Mouse (Mus musculus) layer of hippocampus, adult 9-10 months (tissue): Measurements from ENCODE around the gene Ptger1.

Experiments used
- DNase-seq: peaks from one replicate; pipeline ENCODE4 v3.0.0; 2022; ENCODE audit warnings: low spot score

The Ptger1 gene

DNA sequence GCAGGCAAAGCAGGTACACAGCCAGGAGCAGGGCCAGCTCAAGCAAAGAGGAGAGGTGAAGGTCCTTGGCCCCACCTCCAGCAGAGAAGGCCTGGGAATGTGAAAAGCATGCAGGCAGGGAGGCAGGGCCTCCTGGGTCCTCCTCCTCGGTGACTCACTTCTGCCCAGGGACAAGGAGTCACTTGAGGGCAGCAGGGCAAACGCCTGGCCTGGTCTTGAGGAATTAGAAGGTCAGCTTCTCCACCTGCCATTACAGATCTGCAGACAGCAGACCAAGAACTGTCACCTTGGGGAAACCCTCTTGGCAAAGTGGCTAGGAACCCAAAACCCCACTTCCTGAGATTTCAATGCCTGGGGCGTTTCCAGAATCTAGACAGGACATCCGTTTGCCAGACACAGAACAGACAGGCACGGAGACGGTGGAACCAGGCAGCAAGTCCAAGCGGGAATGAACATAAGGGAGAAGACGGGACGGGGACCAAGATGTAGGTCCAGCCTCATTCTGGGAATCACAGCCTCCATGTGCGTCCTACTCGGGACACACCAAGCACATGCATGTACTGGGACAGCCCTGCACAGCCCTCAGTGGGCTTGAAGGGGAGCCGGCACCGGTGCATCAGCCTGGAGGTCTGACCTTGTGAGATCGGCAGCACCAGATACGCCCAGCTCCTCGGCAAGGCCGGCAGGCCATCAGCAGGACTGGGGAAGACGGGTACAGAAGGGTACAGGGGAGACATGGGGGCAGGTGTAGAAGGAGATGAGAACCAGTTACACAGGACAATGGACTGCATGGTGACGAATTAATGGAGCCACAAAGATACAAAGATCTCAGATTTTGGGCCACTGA is 31.1 kb downstream of the Ptger1 start:
- no peak for DNase-seq

- DNase-seq, result no peak
These were observed 31.8 kb downstream of the Ptger1 start for GRCm38 (mm10) chr8:83698291-83698660.

- DNase-seq, result no peak
These were observed 32.4 kb downstream of the Ptger1 start, which contains the start of gene Pkn1 for GRCm38 (mm10) chr8:83698661-83699453. TSS of gene Pkn1 (minus strand) at chr8:83699179.

DNA sequence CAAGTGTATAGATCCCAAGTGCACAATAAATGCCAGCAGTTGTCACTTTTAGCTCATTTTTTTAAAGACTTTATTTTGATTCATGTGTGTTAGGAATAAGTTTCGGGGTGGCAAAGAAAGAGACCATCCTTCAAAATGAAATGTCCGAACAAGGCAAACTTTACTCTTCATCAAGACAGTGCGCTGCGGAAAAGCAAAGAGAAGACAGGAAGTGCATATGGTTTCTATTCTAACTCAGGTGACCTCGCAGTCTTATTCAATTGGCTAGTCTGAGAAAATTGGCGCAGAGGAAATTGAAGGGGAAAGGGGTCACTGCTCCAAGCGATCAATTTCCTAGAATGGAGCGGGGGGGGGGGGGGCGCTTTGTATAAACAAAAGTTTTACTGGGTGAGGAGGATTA is 33.1 kb downstream of the Ptger1 start:
- DNase-seq, result no peak

DNA sequence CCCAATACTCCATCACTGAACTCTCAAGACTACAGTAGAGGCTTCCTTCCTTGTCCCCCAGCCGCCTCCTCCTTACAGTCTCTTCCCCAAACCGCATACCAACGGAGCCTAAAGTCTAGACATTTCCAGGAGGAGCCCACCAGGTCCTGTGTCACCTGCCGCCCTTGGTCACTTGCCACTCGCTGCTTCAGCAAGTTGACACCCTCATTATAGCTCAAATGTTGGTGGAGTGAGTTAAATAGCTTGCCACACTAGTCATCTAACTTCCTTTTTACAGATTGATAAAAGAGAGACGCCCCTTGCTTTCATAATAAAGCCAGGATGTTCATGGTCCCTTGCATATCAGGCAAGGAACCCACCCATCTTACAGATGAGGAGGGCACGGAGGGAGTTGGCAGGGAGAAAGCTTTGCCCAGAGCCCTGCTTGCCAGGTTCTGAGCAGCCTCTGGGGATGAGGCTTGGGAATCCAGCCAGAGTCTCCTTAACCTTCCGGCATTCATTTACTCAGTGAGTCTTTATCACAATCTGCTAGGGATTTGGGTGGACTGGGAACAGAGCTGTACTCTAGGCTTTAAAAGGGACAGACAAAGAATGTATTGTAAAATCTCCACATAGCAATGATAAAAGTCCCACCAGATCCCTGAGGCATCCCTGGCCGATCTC is 34.1 kb downstream of the Ptger1 start:
- no peak for DNase-seq

GRCm38 (mm10) chr8:83703426-83703825 is 36.9 kb downstream of the Ptger1 start:
- DNase-seq, result no peak

- no peak for DNase-seq
These were observed 39.9 kb downstream of the Ptger1 start for GRCm38 (mm10) chr8:83706411-83706810.

DNA sequence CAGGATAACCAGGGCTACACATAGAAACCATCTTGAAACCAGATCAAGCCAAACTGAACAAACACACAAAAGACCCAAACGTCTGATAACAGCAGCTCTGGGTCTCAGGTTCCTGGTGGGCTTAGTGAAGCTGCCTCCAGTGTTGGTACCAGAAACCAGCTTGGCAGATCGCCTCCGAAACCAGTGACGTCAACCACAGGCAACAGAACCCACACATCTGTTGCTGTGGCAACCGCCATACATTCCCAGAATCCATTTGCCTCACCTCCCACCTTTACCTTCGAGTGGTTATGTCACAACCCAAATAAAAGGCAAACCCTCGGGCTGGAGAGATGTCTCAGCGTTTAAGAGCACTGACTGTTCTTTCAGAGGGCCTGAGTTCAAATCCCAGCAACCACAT is 41.1 kb downstream of the Ptger1 start:
- no peak for DNase-seq

DNA sequence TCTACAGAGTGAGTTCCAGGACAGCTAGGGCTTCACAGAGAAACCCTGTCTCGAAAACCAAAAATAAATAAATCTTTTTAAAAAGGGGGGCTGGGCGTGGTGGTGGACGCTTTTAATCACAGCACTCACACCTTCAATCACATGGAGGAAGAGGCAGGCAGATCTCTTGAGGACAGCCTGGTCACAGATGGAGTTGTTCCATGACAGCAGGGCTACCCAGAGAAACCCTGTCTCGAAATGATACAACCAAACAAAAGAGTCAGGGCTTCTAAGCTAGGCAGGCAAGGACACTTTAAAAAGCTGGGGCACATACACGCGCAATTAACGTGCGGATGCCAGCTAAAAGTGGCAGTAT is 48.2 kb downstream of the Ptger1 start:
- DNase-seq, result no peak

- DNase-seq, result peak; percentile 99
These were observed 48.7 kb downstream of the Ptger1 start, which contains the start of gene Ddx39 for GRCm38 (mm10) chr8:83715031-83715690. TSS of gene Ddx39 (plus strand) at chr8:83715177.

- DNase-seq, result no peak
These were observed 49.3 kb downstream of the Ptger1 start for GRCm38 (mm10) chr8:83715771-83716170.

DNA sequence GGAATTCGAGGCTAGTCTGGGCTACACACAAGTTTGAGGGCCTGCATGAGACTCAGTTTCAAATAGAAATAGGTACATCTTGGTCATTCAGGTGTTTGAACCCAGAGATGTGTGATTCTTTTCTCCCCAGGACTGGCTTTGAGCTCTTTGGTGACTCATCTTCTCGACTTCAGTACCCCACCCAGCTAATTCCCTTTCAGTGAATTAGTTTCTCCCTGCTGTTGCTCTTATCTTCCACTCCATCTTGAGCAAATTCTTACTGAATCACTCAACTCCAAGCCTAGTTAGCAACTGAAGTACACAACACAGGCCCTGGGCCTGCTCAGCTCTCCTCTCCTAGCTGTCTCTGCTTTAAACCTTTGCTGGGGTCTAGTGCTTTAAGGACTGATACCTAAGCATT is 50.1 kb downstream of the Ptger1 start:
- DNase-seq, result no peak

GRCm38 (mm10) chr8:83719048-83719447 is 52.6 kb downstream of the Ptger1 start:
- DNase-seq, result no peak

- DNase-seq, result no peak
These were observed 53.2 kb downstream of the Ptger1 start for GRCm38 (mm10) chr8:83719693-83720092.

GRCm38 (mm10) chr8:83721405-83722025 is 55.0 kb downstream of the Ptger1 start:
- no peak for DNase-seq
